In the genomic region with DNA sequence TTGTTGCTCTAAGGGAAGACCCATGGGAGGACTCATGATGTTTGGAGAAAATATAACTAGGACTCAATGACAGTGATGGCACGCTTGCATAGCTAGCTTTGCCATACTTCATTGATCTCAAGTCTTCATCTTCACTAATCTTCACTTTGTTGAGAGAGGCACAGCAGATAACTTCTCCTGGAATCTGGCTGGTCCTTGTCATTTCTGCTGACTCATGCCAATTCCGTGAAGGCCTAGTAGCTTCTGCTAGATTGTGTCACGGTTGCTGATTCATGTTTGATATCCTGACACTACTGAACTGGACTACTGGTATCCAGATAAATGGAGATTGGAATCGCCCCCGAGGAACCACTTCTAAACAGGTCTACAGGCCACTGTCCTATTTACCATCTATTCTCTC, we compare ENCODE assay signal across 28 mouse cellular contexts. TPM values are rescaled to one million over a fixed set of nuclear protein-coding genes. Genes with fewer than 3 reads are reported as not detected.
A peak's percentile ranks its signal among the peaks of the same experiment; 100 is the strongest.
DNase-seq lines count a peak whose midpoint lies in the region; ATAC-seq and TF ChIP-seq lines count a peak whose summit lies in the region.
"Had no signal": no experiment of that assay in that cellular context is flagged by ENCODE, and none has a peak within 500 bp of the region (broad histone marks: within the 10 kb centered on the region; RNA-seq: fewer than 3 reads in every experiment).

No protein-coding gene starts in this region.

- intact Hi-C loops in gastrocnemius, postnatal 36 days (cut with DNase I) = no loop called here

- TF ChIP-seq POLR2A in CH12.LX (IDR thresholded peaks at IDR 0.05; ENCODE audit: low read depth, low read length) = no peak

- no peak overlapping the region for H3K27ac ChIP-seq in CH12.LX (ENCODE audit: insufficient read depth, low read depth)
- H3K27ac ChIP-seq: embryonic facial prominence, embryonic 12.5 days; embryonic facial prominence, embryonic 15.5 days; gastrocnemius, adult 2 months; hindbrain, embryonic 14.5 days; hindbrain, postnatal 0 days had no signal

- dilution Hi-C loops in CH12.LX (cut with MboI; ENCODE audit: extremely low pct_ligation_motif_present, extremely low pct_unique_long_range_greater_than_20kb, low sequenced_read_pairs) = no loop called here

- no peaks in the 10 kb centered on the region for H3K79me2 ChIP-seq in CH12.LX (replicated peaks; ENCODE audit: control insufficient read depth, extremely low read depth, insufficient read depth, poor library complexity, severe bottlenecking)

- H3K4me2 ChIP-seq in CH12.LX (ENCODE audit: insufficient read depth, low read depth, poor library complexity, severe bottlenecking) = no peak overlapping the region
- H3K4me2 ChIP-seq: embryonic facial prominence, embryonic 12.5 days; embryonic facial prominence, embryonic 15.5 days; heart, embryonic 12.5 days; hindbrain, embryonic 14.5 days had no signal

- no peak for TF ChIP-seq EP300 in CH12.LX (IDR thresholded peaks at IDR 0.05; ENCODE audit: low read length)

- no peaks in the 10 kb centered on the region for H3K4me1 ChIP-seq in CH12.LX (ENCODE audit: control insufficient read depth in 1 of 2, insufficient read depth in 2 of 2)
- peaks cover 34% of the 10 kb centered on the region for H3K4me1 ChIP-seq in G1E (ENCODE audit: insufficient read depth, low read depth, low read length)
- H3K4me1 ChIP-seq: embryonic facial prominence, embryonic 12.5 days; embryonic facial prominence, embryonic 15.5 days had no signal

- H3K27me3 ChIP-seq in CH12.LX (replicated peaks) = no peaks in the 10 kb centered on the region
- H3K27me3 ChIP-seq in G1E (ENCODE audit: insufficient read depth, low read length) = no peaks in the 10 kb centered on the region
- H3K27me3 ChIP-seq: embryonic facial prominence, embryonic 12.5 days; embryonic facial prominence, embryonic 15.5 days; heart, embryonic 12.5 days had no signal

- no peak overlapping the region for H3K4me3 ChIP-seq in CH12.LX (replicated peaks in 1 of 3; ENCODE audit: low read depth in 2 of 3, low read length in 2 of 3, poor library complexity in 1 of 3)
- H3K4me3 ChIP-seq in G1E (ENCODE audit: low read depth, low read length) = no peak overlapping the region
- H3K4me3 ChIP-seq: embryonic facial prominence, embryonic 12.5 days; embryonic facial prominence, embryonic 15.5 days; gastrocnemius, adult 2 months; heart, embryonic 12.5 days had no signal

- peak; percentile 19 for DNase-seq in heart, adult 11 months
- no peak for DNase-seq in heart, adult 18-20 months
- DNase-seq in CH12.LX (ENCODE audit: extremely low read depth) (no peak), G1E (ENCODE audit: low spot score) (no peak)
- DNase-seq in layer of hippocampus, adult 9-11 months = no peak
- DNase-seq in gastrocnemius, postnatal 36 days = no peak
- DNase-seq: adrenal gland, postnatal 25 days; B cell, adult 2 months; cerebellum, adult 11 months; cerebellum, adult 2 months; cerebellum, adult 9-11 months; cerebellum, postnatal 25 days; forebrain, postnatal 0 days; gastrocnemius, adult 2 months; gastrocnemius, postnatal 14 days; heart, postnatal 14 days; heart, postnatal 4 days; kidney, adult 2 months had no signal

- in situ Hi-C loops in CH12.LX (cut with MboI; ENCODE audit: low pct_ligation_motif_present, low pct_unique_long_range_greater_than_20kb, low sequenced_read_pairs) = no loop called here

- ATAC-seq in G1E (ENCODE audit: extremely low read depth, insufficient number of reproducible peaks, low FRiP score, poor library complexity, severe bottlenecking) = peak; percentile 58; the same call in 1 of the 2 replicates
- ATAC-seq: forebrain, embryonic 14.5 days; forebrain, postnatal 0 days; hindbrain, postnatal 0 days; inflammation-experienced regulatory T-cells, adult 6 months; intestine, embryonic 16.5 days; Patski had no signal

- TF ChIP-seq RAD21 in CH12.LX (IDR thresholded peaks at IDR 0.05; ENCODE audit: low read depth, low read length) = no peak

- H3K9me3 ChIP-seq in CH12.LX (replicated peaks; ENCODE audit: low read length) = peaks cover 4% of the 10 kb centered on the region
- H3K9me3 ChIP-seq in G1E (replicated peaks) = peaks cover 13% of the 10 kb centered on the region
- H3K9me3 ChIP-seq: embryonic facial prominence, embryonic 12.5 days; embryonic facial prominence, embryonic 15.5 days had no signal

- TF ChIP-seq CTCF in CH12.LX (conservative IDR thresholded peaks at IDR 0.05 in 1 of 2, IDR thresholded peaks at IDR 0.05 in 1 of 2; ENCODE audit: low read depth in 2 of 2, low read length in 2 of 2) (no peak), G1E (IDR thresholded peaks at IDR 0.05; ENCODE audit: low read depth, low read length) (no peak)

- no peaks in the 10 kb centered on the region for H3K36me3 ChIP-seq in CH12.LX (replicated peaks in 1 of 2; ENCODE audit: control insufficient read depth in 1 of 2, insufficient read depth in 1 of 2, low read length in 1 of 2)
- H3K36me3 ChIP-seq in G1E (replicated peaks) = no peaks in the 10 kb centered on the region
- H3K36me3 ChIP-seq: embryonic facial prominence, embryonic 12.5 days; embryonic facial prominence, embryonic 15.5 days; heart, embryonic 12.5 days had no signal

- no peak overlapping the region for H3K9ac ChIP-seq in CH12.LX (ENCODE audit: insufficient read depth, low read depth)
- H3K9ac ChIP-seq: embryonic facial prominence, embryonic 12.5 days; embryonic facial prominence, embryonic 15.5 days; forebrain, postnatal 0 days; heart, embryonic 12.5 days; hindbrain, embryonic 14.5 days had no signal

TF ChIP-seq in CH12.LX, 34 proteins besides CTCF, POLR2A, EP300 and RAD21:
- no peak for TF ChIP-seq ZNF384 (IDR thresholded peaks at IDR 0.05; ENCODE audit: low read depth, low read length)
- peak; percentile 44; the same call in 1 of the 2 replicates for TF ChIP-seq MAFK (IDR thresholded peaks at IDR 0.05; ENCODE audit: insufficient replicate concordance, low read length)
TF ChIP-seq in CH12.LX: peak in this region for 1.

RNA-seq across cellular contexts. Expression of a gene that starts 47.4 kb away (rescaled TPM):
- total RNA-seq in heart, adult 18-20 months (2021) = under 1 TPM; 0.35 to 0.51 TPM
- total RNA-seq in CH12.LX (2012; rRNA removed) = not detected in 2 replicates
- not detected in 2 replicates for total RNA-seq in CH12.LX (2014; rRNA removed)
- polyA plus RNA-seq in CH12.LX (2012; ENCODE audit: insufficient read length, low read depth) = not detected in 2 replicates
- not detected in 2 replicates for total RNA-seq in G1E (2014; fragmentation: Nextera tagmentation)
- not detected in 2 replicates for total RNA-seq in G1E (2017)
- polyA plus RNA-seq in G1E (2012) = not detected in 2 replicates
- under 1 TPM; 0.17 to 0.18 TPM for total RNA-seq in gastrocnemius, postnatal 36 days (2021)
- total RNA-seq: common myeloid progenitor, adult 5-6 weeks had no signal
- polyA plus RNA-seq: inflammation-experienced regulatory T-cells, adult 6 months had no signal
